Mouse (Mus musculus) stomach, postnatal 0 days (tissue): ENCODE measurements around the gene Lix1l.

Experiments
- CTCF ChIP-seq: IDR thresholded peaks from 2 replicates; pipeline ENCODE4 v1.5.1; 2016; ENCODE audit warnings: antibody characterized with exemption, low read depth, mild to moderate bottlenecking, moderate library complexity
- EP300 ChIP-seq: optimal IDR thresholded peaks from 2 replicates; pipeline ENCODE3; 2016; ENCODE audit warnings: antibody characterized with exemption

- TF ChIP-seq CTCF (no peak), EP300 (peak; percentile 51)
Measured at GRCm38 (mm10) chr3:96560881-96561668, 39.9 kb upstream of the Lix1l start.
